In genomic region chr11:32530151-32530550, GRCm38 (mm10) we compare ENCODE assay signal across 16 mouse cellular contexts. TPM values are rescaled to one million over a fixed set of nuclear protein-coding genes. Genes with fewer than 3 reads are reported as not detected.
DNase-seq lines count a peak whose midpoint lies in the region; TF ChIP-seq lines count a peak whose summit lies in the region.
"Had no signal": no experiment of that assay in that cellular context is flagged by ENCODE, and none has a peak within 500 bp of the region (broad histone marks: within the 10 kb centered on the region; RNA-seq: fewer than 3 reads in every experiment).

No protein-coding gene starts in this region.

- peak; percentile 43 for TF ChIP-seq CTCF in lung, adult 2 months (IDR thresholded peaks at IDR 0.05; ENCODE audit: insufficient read depth, low read length)

- no peaks in the 10 kb centered on the region for H3K4me1 ChIP-seq in lung, adult 2 months (ENCODE audit: control insufficient read depth, insufficient read depth, low read length)

- no peak overlapping the region for H3K4me3 ChIP-seq in lung, adult 2 months (replicated peaks; ENCODE audit: extremely low read depth, low read depth, low read length)
- H3K4me3 ChIP-seq: embryonic facial prominence, embryonic 12.5 days; forebrain, embryonic 10.5 days; heart, embryonic 15.5 days; limb, embryonic 15.5 days; megakaryocyte, embryonic 14.5 days had no signal

- no peak for TF ChIP-seq POLR2A in lung, adult 2 months (IDR thresholded peaks at IDR 0.05; ENCODE audit: borderline replicate concordance, extremely low read depth, low read depth, low read length)

- 78% methylated on average over 1 of the region's 1 CpGs for WGBS in lung, adult 2 months

- peak; percentile 86 for DNase-seq in heart, adult 11 months
- DNase-seq in heart, adult 9 months (ENCODE audit: low spot score in 2 of 2): no peak
- DNase-seq in lung, adult 2 months: no peak
- no peak for DNase-seq in lung, postnatal 4 days
- DNase-seq in A20 (ENCODE audit: low read depth, low spot score): peak; percentile 39
- DNase-seq in lung, postnatal 36 days: peak; percentile 57
- DNase-seq in right cerebral cortex, adult 18-20 months: no peak
- no peak for DNase-seq in frontal cortex, postnatal 25 days (ENCODE audit: low spot score in 2 of 2)
- DNase-seq: gastrocnemius, postnatal 10 days; kidney, postnatal 4 days had no signal

RNA-seq across cellular contexts. Expression of gene Efcab9, which starts 1.7 kb away (rescaled TPM):
- not detected in 2 replicates for polyA plus RNA-seq in lung, adult 2 months (2012; rRNA removed)
- polyA plus RNA-seq: hindbrain, embryonic 16.5 days; limb, embryonic 15.5 days had no signal

RNA-seq across cellular contexts. Expression of gene Stk10, which starts 3.0 kb away (rescaled TPM):
- 19.4 and 22.8 TPM in 2 replicates for polyA plus RNA-seq in lung, adult 2 months (2012; rRNA removed)

Comparison
In these comparisons a context has a peak if more than half of its experiments do, and no peak if none do; other contexts are left out.
1. DNase-seq: peak in heart, adult 11 months (single experiment), A20 (single experiment) and lung, postnatal 36 days (single experiment); none in heart, adult 9 months (0 of 2), lung, adult 2 months (single experiment), lung, postnatal 4 days (0 of 2), right cerebral cortex, adult 18-20 months (single experiment) and frontal cortex, postnatal 25 days (0 of 2).